31 mouse cellular contexts compared by ENCODE assay signal in the genomic region with DNA sequence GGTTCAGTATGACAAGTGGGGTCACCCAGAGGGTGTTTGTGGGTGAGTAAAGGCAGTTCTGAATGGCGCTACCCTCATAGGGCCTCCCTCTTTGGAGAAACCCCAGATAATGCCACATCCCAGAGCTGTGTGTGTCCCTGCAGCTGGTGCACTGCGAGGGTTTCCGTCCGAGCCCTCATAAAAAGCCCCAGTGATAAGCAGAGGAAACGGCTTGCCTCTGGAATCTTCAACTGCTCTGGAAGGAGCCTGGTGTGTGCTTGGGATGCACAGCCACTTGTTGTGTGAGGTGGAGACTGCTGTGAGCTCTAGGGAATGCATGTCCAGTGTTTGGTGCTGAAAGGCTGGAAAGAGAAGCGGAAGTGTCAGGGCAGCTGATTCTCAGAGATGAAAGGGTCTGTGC. TPM values are rescaled to one million over a fixed set of nuclear protein-coding genes. Genes with fewer than 3 reads are reported as not detected.
"Had no signal": no experiment of that assay in that cellular context is flagged by ENCODE, and none has a peak within 500 bp of the region (broad histone marks: within the 10 kb centered on the region; RNA-seq: fewer than 3 reads in every experiment).

No protein-coding gene starts in this region.

- H3K9me3 ChIP-seq: midbrain, embryonic 12.5 days; midbrain, embryonic 15.5 days; neural tube, embryonic 12.5 days; neural tube, embryonic 15.5 days; stomach, embryonic 15.5 days had no signal

- DNase-seq: kidney, adult 2 months; kidney, postnatal 25 days; layer of hippocampus, adult 9-11 months; lung, adult 2 months; lung, postnatal 14 days; lung, postnatal 4 days; right cerebral cortex, adult 18-20 months; right cerebral cortex, postnatal 14 days; right cerebral cortex, postnatal 4 days; thymus, adult 18-20 months; thymus, postnatal 36 days had no signal

- H3K4me2 ChIP-seq: midbrain, embryonic 12.5 days; midbrain, embryonic 15.5 days; neural tube, embryonic 12.5 days; neural tube, embryonic 15.5 days; stomach, embryonic 15.5 days had no signal

- ATAC-seq: intestine, postnatal 0 days; midbrain, embryonic 15.5 days had no signal

- H3K9ac ChIP-seq: liver, embryonic 14.5 days; midbrain, embryonic 12.5 days; midbrain, embryonic 15.5 days; neural tube, embryonic 12.5 days; neural tube, embryonic 15.5 days; stomach, embryonic 15.5 days had no signal

- H3K27me3 ChIP-seq: midbrain, embryonic 12.5 days; midbrain, embryonic 15.5 days; neural tube, embryonic 12.5 days; neural tube, embryonic 15.5 days; stomach, embryonic 15.5 days had no signal

- H3K36me3 ChIP-seq: midbrain, embryonic 12.5 days; midbrain, embryonic 15.5 days; neural tube, embryonic 12.5 days; neural tube, embryonic 15.5 days; stomach, embryonic 15.5 days had no signal

- H3K27ac ChIP-seq: kidney, postnatal 0 days; layer of hippocampus, adult 2 months; liver, embryonic 14.5 days; midbrain, embryonic 12.5 days; midbrain, embryonic 15.5 days; neural tube, embryonic 12.5 days; neural tube, embryonic 15.5 days; stomach, embryonic 15.5 days had no signal

- H3K4me3 ChIP-seq: layer of hippocampus, adult 2 months; midbrain, embryonic 12.5 days; midbrain, embryonic 15.5 days; neural tube, embryonic 12.5 days; neural tube, embryonic 15.5 days; stomach, embryonic 15.5 days had no signal

- H3K4me1 ChIP-seq: midbrain, embryonic 12.5 days; midbrain, embryonic 15.5 days; neural tube, embryonic 12.5 days; neural tube, embryonic 15.5 days; stomach, embryonic 15.5 days had no signal

RNA-seq across cellular contexts. Expression of gene Gkn3, which starts 12.7 kb away (rescaled TPM):
- total RNA-seq: megakaryocyte, adult 5-6 weeks had no signal
- polyA plus RNA-seq: kidney, embryonic 14.5 days; limb, embryonic 11.5 days; midbrain, embryonic 12.5 days; neural tube, embryonic 12.5 days had no signal

RNA-seq across cellular contexts. Expression of gene Bmp10, which starts 27.3 kb away (rescaled TPM):
- total RNA-seq: layer of hippocampus, adult 2 months; left cerebral cortex, adult 18-20 months; left cerebral cortex, postnatal 25 days; megakaryocyte, adult 5-6 weeks had no signal
- polyA plus RNA-seq: intestine, postnatal 0 days; kidney, adult 2 months; kidney, embryonic 14.5 days; kidney, postnatal 0 days; large intestine, adult 2 months; limb, embryonic 11.5 days; limb, embryonic 14.5 days; lung, adult 2 months; midbrain, embryonic 12.5 days; midbrain, embryonic 15.5 days; neural tube, embryonic 12.5 days; neural tube, embryonic 15.5 days; stomach, embryonic 15.5 days; testis, adult 2 months had no signal

RNA-seq across cellular contexts. Expression of gene Gkn2, which starts 28.3 kb away (rescaled TPM):
- total RNA-seq: layer of hippocampus, adult 2 months; layer of hippocampus, postnatal 25 days; left cerebral cortex, adult 18-20 months; left cerebral cortex, postnatal 25 days; megakaryocyte, adult 5-6 weeks had no signal
- polyA plus RNA-seq: kidney, adult 2 months; kidney, embryonic 14.5 days; kidney, postnatal 0 days; limb, embryonic 11.5 days; liver, embryonic 14.5 days; midbrain, embryonic 12.5 days; midbrain, embryonic 15.5 days; neural tube, embryonic 12.5 days; neural tube, embryonic 15.5 days; urinary bladder, adult 2 months had no signal

RNA-seq across cellular contexts. Expression of gene Gkn1, which starts 50.7 kb away (rescaled TPM):
- total RNA-seq: layer of hippocampus, adult 2 months; layer of hippocampus, postnatal 25 days; left cerebral cortex, adult 18-20 months; megakaryocyte, adult 5-6 weeks had no signal
- polyA plus RNA-seq: kidney, embryonic 14.5 days; kidney, postnatal 0 days; limb, embryonic 11.5 days; liver, embryonic 14.5 days; lung, adult 2 months; lung, embryonic 16.5 days; midbrain, embryonic 12.5 days; midbrain, embryonic 15.5 days; neural tube, embryonic 12.5 days; neural tube, embryonic 15.5 days; urinary bladder, adult 2 months had no signal
